Mouse (Mus musculus) forebrain, embryonic 10.5 days (tissue): ENCODE measurements around the gene H2al1a. TPM values are rescaled to one million over a fixed set of nuclear protein-coding genes. Genes with fewer than 3 reads are reported as not detected.
"Not testable (repeated sequence)": the region's sequence is repeated elsewhere in the genome, so short reads cannot be mapped to it uniquely, and the experiment has no call there.

Source experiments
- DNase-seq: peaks from one replicate; pipeline ENCODE4 v3.0.0-alpha.2; 2017; ENCODE audit warnings: low spot score; ENCODE audit errors: extremely low spot score
- H3K27ac ChIP-seq: fragments of 300-500 bp; sonication (generic); 2 replicates; pipeline ENCODE4 v1.5.1; 2016; ENCODE audit warnings: mild to moderate bottlenecking
- H3K27me3 ChIP-seq: fragments of 300-500 bp; sonication (generic); 2 replicates; pipeline ENCODE4 v1.6.1; 2016; ENCODE audit warnings: mild to moderate bottlenecking; ENCODE audit not compliant: poor library complexity, severe bottlenecking
- H3K36me3 ChIP-seq: fragments of 300-500 bp; sonication (generic); replicated peaks from 2 replicates; pipeline ENCODE4 v1.6.1; 2016; ENCODE audit warnings: mild to moderate bottlenecking, moderate library complexity
- H3K4me1 ChIP-seq: fragments of 300-500 bp; sonication (generic); 2 replicates; pipeline ENCODE4 v1.6.1; 2016
- H3K4me3 ChIP-seq: fragments of 300-500 bp; sonication (generic); 2 replicates; pipeline ENCODE4 v1.5.1; 2016; ENCODE audit warnings: mild to moderate bottlenecking, moderate library complexity
- H3K9me3 ChIP-seq: fragments of 300-500 bp; sonication (generic); 2 replicates; pipeline ENCODE4 v1.6.1; 2016; ENCODE audit warnings: mild to moderate bottlenecking, moderate library complexity
- WGBS: fragments of 180-500 bp; shearing (Covaris S2); methylation state at CpG from one replicate; pipeline ENCODE4 v1.1.7; 2016; 5-methylcytosine and 5-hydroxymethylcytosine counted together
- polyA plus RNA-seq: library from polyadenylated mRNA; unstranded; fragments of >200 nt; fragmentation: Nextera tagmentation; extraction: Ambion mirVana; gene quantifications from 2 replicates; pipeline ENCODE4 v1.2.1, GENCODE M21; 2016

H2al1a gene
- polyA plus RNA-seq, 1 experiment from 2014 or later = not detected

GRCm38 (mm10) chrX:11302132-11302531 is 3.1 kb downstream of the H2al1a start, which contains the start of gene H2al1b:
Gene H2al1b (plus strand): TSS chrX:11302432.
- not testable (repeated sequence) for H3K27me3 ChIP-seq, H3K36me3 ChIP-seq, DNase-seq, H3K4me1 ChIP-seq, H3K9me3 ChIP-seq, H3K4me3 ChIP-seq, H3K27ac ChIP-seq
- WGBS = 93% methylated on average over 1 of the region's 3 CpGs

- not testable (repeated sequence) for H3K4me3 ChIP-seq, H3K27me3 ChIP-seq, H3K27ac ChIP-seq, H3K4me1 ChIP-seq, DNase-seq, H3K9me3 ChIP-seq, H3K36me3 ChIP-seq
- 88% methylated on average over 1 of the region's 6 CpGs for WGBS
Observed at GRCm38 (mm10) chrX:11305355-11305754, 6.3 kb downstream of the H2al1a start, which contains the start of gene H2al1c. Gene H2al1c (plus strand): TSS chrX:11305655.

DNA sequence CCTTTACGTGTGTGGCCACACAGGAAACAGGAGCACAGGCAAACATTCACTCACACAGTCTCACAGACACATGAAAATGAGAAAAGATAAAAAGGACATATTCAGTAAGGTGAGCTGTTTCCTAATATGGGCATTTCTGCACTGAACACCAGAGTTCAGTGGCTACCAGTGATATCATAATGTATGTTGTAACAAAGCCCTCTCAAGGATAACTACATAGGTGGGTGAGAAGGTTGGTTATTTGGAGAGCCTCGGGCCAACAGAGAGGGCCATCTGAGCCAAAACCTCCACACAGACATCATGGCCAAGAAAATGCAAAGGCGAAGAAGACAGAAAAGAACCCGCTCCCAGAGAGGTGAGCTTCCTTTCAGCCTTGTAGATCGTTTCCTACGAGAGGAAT is 9.5 kb downstream of the H2al1a start, which contains the start of gene H2al1d:
H2al1d (plus strand) TSS at position 301 of the 400 bp plus-strand sequence.
- H3K4me3 ChIP-seq, H3K27ac ChIP-seq, H3K9me3 ChIP-seq, H3K27me3 ChIP-seq, H3K36me3 ChIP-seq, H3K4me1 ChIP-seq, DNase-seq: not testable (repeated sequence)
- WGBS = no CpG with 5 or more reads among the region's 6 CpGs

DNA sequence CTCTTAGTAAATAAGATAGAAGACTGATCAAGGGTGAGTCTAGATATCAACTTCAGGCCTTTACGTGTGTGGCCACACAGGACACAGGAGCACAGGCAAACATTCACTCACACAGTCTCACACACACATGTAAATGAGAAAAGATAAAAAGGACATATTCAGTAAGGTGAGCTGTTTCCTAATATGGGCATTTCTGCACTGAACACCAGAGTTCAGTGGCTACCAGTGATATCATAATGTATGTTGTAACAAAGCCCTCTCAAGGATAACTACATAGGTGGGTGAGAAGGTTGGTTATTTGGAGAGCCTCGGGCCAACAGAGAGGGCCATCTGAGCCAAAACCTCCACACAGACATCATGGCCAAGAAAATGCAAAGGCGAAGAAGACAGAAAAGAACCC is 12.6 kb downstream of the H2al1a start, which contains the start of gene H2al1e:
H2al1e (plus strand) TSS at position 301 of the 400 bp plus-strand sequence.
- not testable (repeated sequence) for H3K36me3 ChIP-seq, H3K4me3 ChIP-seq, DNase-seq, H3K27me3 ChIP-seq, H3K4me1 ChIP-seq, H3K27ac ChIP-seq, H3K9me3 ChIP-seq
- WGBS = no CpG with 5 or more reads among the region's 3 CpGs

DNA sequence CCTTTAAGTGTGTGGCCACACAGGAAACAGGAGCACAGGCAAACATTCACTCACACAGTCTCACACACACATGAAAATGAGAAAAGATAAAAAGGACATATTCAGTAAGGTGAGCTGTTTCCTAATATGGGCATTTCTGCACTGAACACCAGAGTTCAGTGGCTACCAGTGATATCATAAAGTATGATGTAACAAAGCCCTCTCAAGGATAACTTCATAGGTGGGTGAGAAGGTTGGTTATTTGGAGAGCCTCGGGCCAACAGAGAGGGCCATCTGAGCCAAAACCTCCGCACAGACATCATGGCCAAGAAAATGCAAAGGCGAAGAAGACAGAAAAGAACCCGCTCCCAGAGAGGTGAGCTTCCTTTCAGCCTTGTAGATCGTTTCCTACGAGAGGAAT is 15.8 kb downstream of the H2al1a start, which contains the start of gene H2al1f:
H2al1f (plus strand) TSS at position 301 of the 400 bp plus-strand sequence.
- WGBS = no CpG with 5 or more reads among the region's 6 CpGs
- not testable (repeated sequence) for H3K36me3 ChIP-seq, H3K27me3 ChIP-seq, H3K4me1 ChIP-seq, H3K27ac ChIP-seq, H3K9me3 ChIP-seq, DNase-seq, H3K4me3 ChIP-seq

- DNase-seq, H3K9me3 ChIP-seq, H3K27ac ChIP-seq, H3K4me3 ChIP-seq, H3K4me1 ChIP-seq, H3K27me3 ChIP-seq, H3K36me3 ChIP-seq: not testable (repeated sequence)
- no CpG with 5 or more reads among the region's 3 CpGs for WGBS
Observed at GRCm38 (mm10) chrX:11317956-11318355, 18.9 kb downstream of the H2al1a start, which contains the start of gene H2al1g. Gene H2al1g (plus strand): TSS chrX:11318256.

DNA sequence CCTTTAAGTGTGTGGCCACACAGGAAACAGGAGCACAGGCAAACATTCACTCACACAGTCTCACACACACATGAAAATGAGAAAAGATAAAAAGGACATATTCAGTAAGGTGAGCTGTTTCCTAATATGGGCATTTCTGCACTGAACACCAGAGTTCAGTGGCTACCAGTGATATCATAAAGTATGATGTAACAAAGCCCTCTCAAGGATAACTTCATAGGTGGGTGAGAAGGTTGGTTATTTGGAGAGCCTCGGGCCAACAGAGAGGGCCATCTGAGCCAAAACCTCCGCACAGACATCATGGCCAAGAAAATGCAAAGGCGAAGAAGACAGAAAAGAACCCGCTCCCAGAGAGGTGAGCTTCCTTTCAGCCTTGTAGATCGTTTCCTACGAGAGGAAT is 22.1 kb downstream of the H2al1a start, which contains the start of gene H2al1h:
H2al1h (plus strand) TSS at position 301 of the 400 bp plus-strand sequence.
- not testable (repeated sequence) for H3K36me3 ChIP-seq, DNase-seq, H3K9me3 ChIP-seq, H3K4me3 ChIP-seq, H3K4me1 ChIP-seq, H3K27me3 ChIP-seq, H3K27ac ChIP-seq
- no CpG with 5 or more reads among the region's 6 CpGs for WGBS

GRCm38 (mm10) chrX:11324359-11324758 is 25.3 kb downstream of the H2al1a start, which contains the start of gene H2al1i:
Gene H2al1i (plus strand): TSS chrX:11324659.
- DNase-seq, H3K9me3 ChIP-seq, H3K36me3 ChIP-seq, H3K4me3 ChIP-seq, H3K4me1 ChIP-seq, H3K27ac ChIP-seq, H3K27me3 ChIP-seq: not testable (repeated sequence)
- WGBS = no CpG with 5 or more reads among the region's 5 CpGs

DNA sequence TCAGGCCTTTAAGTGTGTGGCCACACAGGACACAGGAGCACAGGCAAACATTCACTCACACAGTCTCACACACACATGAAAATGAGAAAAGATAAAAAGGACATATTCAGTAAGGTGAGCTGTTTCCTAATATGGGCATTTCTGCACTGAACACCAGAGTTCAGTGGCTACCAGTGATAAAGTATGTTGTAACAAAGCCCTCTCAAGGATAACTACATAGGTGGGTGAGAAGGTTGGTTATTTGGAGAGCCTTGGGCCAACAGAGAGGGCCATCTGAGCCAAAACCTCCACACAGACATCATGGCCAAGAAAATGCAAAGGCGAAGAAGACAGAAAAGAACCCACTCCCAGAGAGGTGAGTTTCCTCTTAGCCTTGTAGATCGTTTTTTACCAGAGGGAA is 28.5 kb downstream of the H2al1a start, which contains the start of gene H2al1j:
H2al1j (plus strand) TSS at position 301 of the 400 bp plus-strand sequence.
- H3K4me1 ChIP-seq, H3K4me3 ChIP-seq, DNase-seq, H3K27ac ChIP-seq, H3K9me3 ChIP-seq, H3K36me3 ChIP-seq: not testable (repeated sequence)
- peaks cover 32% of the 10 kb centered on the region for H3K27me3 ChIP-seq
- 86% methylated on average over 2 of the region's 2 CpGs for WGBS

GRCm38 (mm10) chrX:11345762-11346161 is 46.7 kb downstream of the H2al1a start:
- Histone ChIP-seq H3K4me1 (no peaks in the 10 kb centered on the region), H3K36me3 (no peaks in the 10 kb centered on the region), H3K27ac (no peak overlapping the region), H3K27me3 (peaks cover 84% of the 10 kb centered on the region), H3K4me3 (no peak overlapping the region), H3K9me3 (no peaks in the 10 kb centered on the region)
- WGBS = 71% methylated on average over 9 of the region's 9 CpGs
- DNase-seq = no peak

DNA sequence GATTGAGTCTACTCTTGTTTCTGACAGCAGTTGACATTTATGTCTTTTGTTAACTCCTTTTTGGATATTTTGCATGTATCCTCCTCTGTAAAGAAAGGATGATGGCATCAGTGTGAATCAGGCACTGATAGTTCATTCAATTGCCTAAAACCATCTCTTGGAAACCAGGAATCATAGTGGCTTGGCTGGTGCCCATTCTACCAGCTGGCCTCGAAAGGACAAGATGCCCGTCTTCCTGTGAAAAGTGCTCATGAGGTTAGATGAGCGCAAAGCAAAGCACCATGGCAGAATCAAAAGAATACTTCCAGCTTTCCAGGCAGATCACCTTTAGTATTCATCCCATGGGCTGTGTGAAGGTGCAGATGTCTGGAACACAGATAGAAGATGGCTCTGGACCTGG is 47.7 kb downstream of the H2al1a start:
- no peak overlapping the region for H3K4me3 ChIP-seq
- H3K4me1 ChIP-seq = no peaks in the 10 kb centered on the region
- H3K27ac ChIP-seq = no peak overlapping the region
- no peaks in the 10 kb centered on the region for H3K36me3 ChIP-seq
- H3K9me3 ChIP-seq = no peaks in the 10 kb centered on the region
- 92% methylated on average over 3 of the region's 3 CpGs for WGBS
- DNase-seq = no peak
- peaks cover 88% of the 10 kb centered on the region for H3K27me3 ChIP-seq
